Mouse (Mus musculus): ENCODE data around the gene Edem1. TPM values are rescaled to one million over a fixed set of nuclear protein-coding genes. Genes with fewer than 3 reads are reported as not detected.
"Not testable (repeated sequence)": the region's sequence is repeated elsewhere in the genome, so short reads cannot be mapped to it uniquely, and the experiment has no call there.

Gene Edem1
- polyA plus RNA-seq, 1 experiment from 2014 or later: 21.9 TPM

GRCm38 (mm10) chr6:108862548-108862947 is 34.1 kb downstream of the Edem1 start:
- no peak overlapping the region for H3K27ac ChIP-seq
- H3K4me1 ChIP-seq: no peaks in the 10 kb centered on the region
- H3K4me3 ChIP-seq: no peak overlapping the region
- 0 out of 2 replicates have a peak, but pooled peaks cover 4% of the 10 kb centered on the region for H3K9me3 ChIP-seq
- 0 out of 2 replicates have a peak, but pooled peaks cover 4% of the 10 kb centered on the region for H3K36me3 ChIP-seq
- WGBS: 74% methylated on average over 2 of the region's 2 CpGs
- peak; percentile 67 for DNase-seq (ENCODE audit: low spot score)
- H3K27me3 ChIP-seq (ENCODE audit: insufficient read depth, poor library complexity, severe bottlenecking): no peaks in the 10 kb centered on the region

- no peak overlapping the region for H3K27ac ChIP-seq
- no peak for DNase-seq (ENCODE audit: low spot score)
- 74% methylated on average over 5 of the region's 5 CpGs for WGBS
Observed at GRCm38 (mm10) chr6:108866317-108866716, 37.9 kb downstream of the Edem1 start.

GRCm38 (mm10) chr6:108869031-108869430 is 40.6 kb downstream of the Edem1 start:
- not testable (repeated sequence) for H3K27ac ChIP-seq; H3K4me1 ChIP-seq; H3K27me3 ChIP-seq (ENCODE audit: insufficient read depth, poor library complexity, severe bottlenecking); DNase-seq (ENCODE audit: low spot score); H3K36me3 ChIP-seq; H3K4me3 ChIP-seq; H3K9me3 ChIP-seq
- 48% methylated on average over 2 of the region's 2 CpGs for WGBS

More at GRCm38 (mm10) chr6:108866317-108866716, 37.9 kb downstream of the Edem1 start:
- no peaks in the 10 kb centered on the region for H3K4me1 ChIP-seq
- H3K36me3 ChIP-seq: no peaks in the 10 kb centered on the region
- 0 out of 2 replicates have a peak, but pooled peaks cover 4% of the 10 kb centered on the region for H3K9me3 ChIP-seq
- no peaks in the 10 kb centered on the region for H3K27me3 ChIP-seq (ENCODE audit: insufficient read depth, poor library complexity, severe bottlenecking)
- H3K4me3 ChIP-seq: no peak overlapping the region

GRCm38 (mm10) chr6:108870421-108870820 is 42.0 kb downstream of the Edem1 start:
- Histone ChIP-seq H3K4me1 (no peaks in the 10 kb centered on the region), H3K9me3 (no peaks in the 10 kb centered on the region), H3K27ac (no peak overlapping the region), H3K4me3 (no peak overlapping the region), H3K36me3 (no peaks in the 10 kb centered on the region), H3K27me3 (ENCODE audit: insufficient read depth, poor library complexity, severe bottlenecking) (no peaks in the 10 kb centered on the region)
- WGBS: 88% methylated on average over 2 of the region's 2 CpGs
- DNase-seq (ENCODE audit: low spot score): peak; percentile 53

GRCm38 (mm10) chr6:108871251-108871650 is 42.8 kb downstream of the Edem1 start:
- Histone ChIP-seq H3K4me3 (no peak overlapping the region), H3K27me3 (ENCODE audit: insufficient read depth, poor library complexity, severe bottlenecking) (no peaks in the 10 kb centered on the region), H3K4me1 (0 out of 2 replicates have a peak, but pooled peaks cover 3% of the 10 kb centered on the region), H3K9me3 (no peaks in the 10 kb centered on the region), H3K27ac (no peak overlapping the region), H3K36me3 (no peaks in the 10 kb centered on the region)
- WGBS: 85% methylated on average over 4 of the region's 4 CpGs
- DNase-seq (ENCODE audit: low spot score): no peak

- Histone ChIP-seq H3K4me3 (no peak overlapping the region), H3K27ac (no peak overlapping the region), H3K36me3 (no peaks in the 10 kb centered on the region), H3K27me3 (ENCODE audit: insufficient read depth, poor library complexity, severe bottlenecking) (no peaks in the 10 kb centered on the region), H3K9me3 (no peaks in the 10 kb centered on the region), H3K4me1 (0 out of 2 replicates have a peak, but pooled peaks cover 6% of the 10 kb centered on the region)
- 79% methylated on average over 1 of the region's 1 CpGs for WGBS
- no peak for DNase-seq (ENCODE audit: low spot score)
Observed at GRCm38 (mm10) chr6:108875344-108875743, 46.9 kb downstream of the Edem1 start.

GRCm38 (mm10) chr6:108876052-108876451 is 47.6 kb downstream of the Edem1 start:
- Histone ChIP-seq H3K9me3 (no peaks in the 10 kb centered on the region), H3K4me1 (0 out of 2 replicates have a peak, but pooled peaks cover 6% of the 10 kb centered on the region), H3K27me3 (ENCODE audit: insufficient read depth, poor library complexity, severe bottlenecking) (no peaks in the 10 kb centered on the region), H3K36me3 (no peaks in the 10 kb centered on the region), H3K27ac (no peak overlapping the region), H3K4me3 (no peak overlapping the region)
- no peak for DNase-seq (ENCODE audit: low spot score)
- 29% methylated on average over 5 of the region's 5 CpGs for WGBS

- H3K36me3 ChIP-seq: no peaks in the 10 kb centered on the region
- H3K4me3 ChIP-seq: no peak overlapping the region
- H3K27me3 ChIP-seq (ENCODE audit: insufficient read depth, poor library complexity, severe bottlenecking): no peaks in the 10 kb centered on the region
- no peak overlapping the region for H3K27ac ChIP-seq
- 0 out of 2 replicates have a peak, but pooled peaks cover 6% of the 10 kb centered on the region for H3K4me1 ChIP-seq
- H3K9me3 ChIP-seq: no peaks in the 10 kb centered on the region
- DNase-seq (ENCODE audit: low spot score): no peak
- 28% methylated on average over 2 of the region's 2 CpGs for WGBS
Observed at GRCm38 (mm10) chr6:108876486-108876885, 48.0 kb downstream of the Edem1 start.

GRCm38 (mm10) chr6:108880368-108881013 is 52.0 kb downstream of the Edem1 start:
- Histone ChIP-seq H3K36me3 (no peaks in the 10 kb centered on the region), H3K27ac (no peak overlapping the region), H3K4me1 (0 out of 2 replicates have a peak, but pooled peaks cover 6% of the 10 kb centered on the region), H3K4me3 (no peak overlapping the region), H3K9me3 (no peaks in the 10 kb centered on the region), H3K27me3 (ENCODE audit: insufficient read depth, poor library complexity, severe bottlenecking) (no peaks in the 10 kb centered on the region)
- 65% methylated on average over 4 of the region's 4 CpGs for WGBS
- no peak for DNase-seq (ENCODE audit: low spot score)

GRCm38 (mm10) chr6:108881074-108881473 is 52.6 kb downstream of the Edem1 start:
- 85% methylated on average over 4 of the region's 4 CpGs for WGBS
- Histone ChIP-seq H3K9me3 (no peaks in the 10 kb centered on the region), H3K36me3 (no peaks in the 10 kb centered on the region), H3K27me3 (ENCODE audit: insufficient read depth, poor library complexity, severe bottlenecking) (no peaks in the 10 kb centered on the region), H3K4me1 (0 out of 2 replicates have a peak, but pooled peaks cover 5% of the 10 kb centered on the region), H3K4me3 (no peak overlapping the region), H3K27ac (no peak overlapping the region)
- DNase-seq (ENCODE audit: low spot score): no peak

- no peaks in the 10 kb centered on the region for H3K27me3 ChIP-seq (ENCODE audit: insufficient read depth, poor library complexity, severe bottlenecking)
- 87% methylated on average over 2 of the region's 2 CpGs for WGBS
- H3K9me3 ChIP-seq: no peaks in the 10 kb centered on the region
- H3K4me3 ChIP-seq: no peak overlapping the region
- no peak overlapping the region for H3K27ac ChIP-seq
- H3K36me3 ChIP-seq: no peaks in the 10 kb centered on the region
- H3K4me1 ChIP-seq: no peaks in the 10 kb centered on the region
- no peak for DNase-seq (ENCODE audit: low spot score)
Observed at GRCm38 (mm10) chr6:108883826-108884225, 55.4 kb downstream of the Edem1 start.

- no peaks in the 10 kb centered on the region for H3K4me1 ChIP-seq
- no peak overlapping the region for H3K4me3 ChIP-seq
- no peak overlapping the region for H3K27ac ChIP-seq
- no peaks in the 10 kb centered on the region for H3K36me3 ChIP-seq
- no peak for DNase-seq (ENCODE audit: low spot score)
- no peaks in the 10 kb centered on the region for H3K9me3 ChIP-seq
- 67% methylated on average over 5 of the region's 5 CpGs for WGBS
- no peaks in the 10 kb centered on the region for H3K27me3 ChIP-seq (ENCODE audit: insufficient read depth, poor library complexity, severe bottlenecking)
Observed at GRCm38 (mm10) chr6:108884603-108885002, 56.2 kb downstream of the Edem1 start.

- H3K27me3 ChIP-seq (ENCODE audit: insufficient read depth, poor library complexity, severe bottlenecking): no peaks in the 10 kb centered on the region
- H3K4me1 ChIP-seq: no peaks in the 10 kb centered on the region
- no peaks in the 10 kb centered on the region for H3K36me3 ChIP-seq
- DNase-seq (ENCODE audit: low spot score): no peak
- H3K4me3 ChIP-seq: no peak overlapping the region
- no peaks in the 10 kb centered on the region for H3K9me3 ChIP-seq
- no peak overlapping the region for H3K27ac ChIP-seq
- WGBS: 62% methylated on average over 4 of the region's 4 CpGs
Observed at GRCm38 (mm10) chr6:108886346-108886745, 57.9 kb downstream of the Edem1 start.

- WGBS: 75% methylated on average over 5 of the region's 5 CpGs
- no peaks in the 10 kb centered on the region for H3K9me3 ChIP-seq
- H3K4me3 ChIP-seq: no peak overlapping the region
- no peak for DNase-seq (ENCODE audit: low spot score)
- H3K27ac ChIP-seq: no peak overlapping the region
- no peaks in the 10 kb centered on the region for H3K36me3 ChIP-seq
- no peaks in the 10 kb centered on the region for H3K27me3 ChIP-seq (ENCODE audit: insufficient read depth, poor library complexity, severe bottlenecking)
- no peaks in the 10 kb centered on the region for H3K4me1 ChIP-seq
Observed at GRCm38 (mm10) chr6:108892589-108892988, 64.1 kb downstream of the Edem1 start.
